Mouse (Mus musculus) megakaryocyte-erythroid progenitor cell, adult 5 weeks (primary cell): ENCODE measurements around the gene AI987944. TPM values are rescaled to one million over a fixed set of nuclear protein-coding genes. Genes with fewer than 3 reads are reported as not detected.

Source experiments
- polyA plus RNA-seq: library from polyadenylated mRNA; stranded (reverse); fragments of >175 nt; gene quantifications from 2 replicates; pipeline ENCODE4 v1.2.3, GENCODE M21; 2012

Gene AI987944
- polyA plus RNA-seq: 0.30 and 0.36 TPM in 2 replicates

GRCm38 (mm10) chr7:41393048-41393971 is at the start of gene AI987944:
Gene AI987944 (minus strand): TSS chr7:41393379.

Other genes with a start within 250 kb of the AI987944 start
- gene Gm5592, start 239.5 kb downstream of the AI987944 start, polyA plus RNA-seq: not detected in 2 replicates
- gene Vmn2r57, start 55.3 kb upstream of the AI987944 start, polyA plus RNA-seq: not detected in 2 replicates
- gene Gm20449, start 106.0 kb upstream of the AI987944 start, polyA plus RNA-seq: not detected in 2 replicates
- 0.15 and 0.21 TPM in 2 replicates for gene AW146154, start 106.5 kb upstream of the AI987944 start, polyA plus RNA-seq
- gene Gm6871, start 180.3 kb upstream of the AI987944 start, polyA plus RNA-seq: not detected in 2 replicates
- gene 2610021A01Rik, start 205.9 kb upstream of the AI987944 start, polyA plus RNA-seq: 0.48 and 0.53 TPM in 2 replicates
- gene Zfp788, start 239.8 kb upstream of the AI987944 start, polyA plus RNA-seq: 0.29 and 0.37 TPM in 2 replicates